Mouse (Mus musculus) liver, postnatal 0 days (tissue): ENCODE data around the gene Casp2.

Experiments
- CTCF ChIP-seq: sonication (generic); IDR thresholded peaks from 2 replicates; pipeline ENCODE4 v1.5.1; 2016; ENCODE audit warnings: antibody characterized with exemption, low read depth
- EP300 ChIP-seq: IDR thresholded peaks from 2 replicates; pipeline ENCODE4 v1.6.1; 2016; ENCODE audit warnings: antibody characterized with exemption, low read depth, mild to moderate bottlenecking

DNA sequence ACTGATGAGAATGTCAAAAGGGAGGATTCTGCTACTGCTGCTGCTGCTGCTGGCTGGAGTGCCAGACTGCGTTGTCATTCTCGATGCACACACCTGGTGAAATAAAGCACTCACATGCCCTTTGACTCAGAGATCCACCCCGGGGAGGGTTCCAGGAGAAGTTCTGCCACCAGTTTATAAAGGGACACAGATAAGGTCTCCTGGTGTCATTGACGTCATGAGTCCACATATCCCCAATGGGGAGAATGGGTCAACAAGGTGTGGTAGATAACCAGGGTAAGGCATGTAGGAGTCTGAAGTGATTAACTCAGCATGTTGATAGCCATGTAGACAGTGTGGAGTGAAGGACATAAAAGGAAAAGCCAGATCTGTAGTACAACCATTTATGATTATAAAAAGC lies 35.2 kb upstream of the Casp2 start:
- no peak for TF ChIP-seq CTCF
- TF ChIP-seq EP300: no peak
